Mouse (Mus musculus): ENCODE data around the gene Drg2.
"Not testable (repeated sequence)": the region's sequence is repeated elsewhere in the genome, so short reads cannot be mapped to it uniquely, and the experiment has no call there.

Drg2 gene

GRCm38 (mm10) chr11:60454080-60454744 is at the start of gene Drg2:
Gene Drg2 (plus strand): TSS chr11:60454591.
- DNase-seq = peak; percentile 74 to 79

GRCm38 (mm10) chr11:60406606-60407005 is 47.8 kb upstream of the Drg2 start:
- no peak for DNase-seq

- DNase-seq = no peak
Measured at GRCm38 (mm10) chr11:60412173-60412572, 42.2 kb upstream of the Drg2 start.

- DNase-seq = no peak
Measured at GRCm38 (mm10) chr11:60412921-60413320, 41.5 kb upstream of the Drg2 start.

- no peak for DNase-seq
Measured at GRCm38 (mm10) chr11:60416590-60416962, 37.8 kb upstream of the Drg2 start.

- peak; percentile 98 for DNase-seq
Measured at GRCm38 (mm10) chr11:60416963-60417716, 37.3 kb upstream of the Drg2 start, which contains the start of gene Gid4. Gene Gid4 (plus strand): TSS chr11:60417145.

GRCm38 (mm10) chr11:60417717-60418472 is 36.5 kb upstream of the Drg2 start, which contains the start of gene Atpaf2:
Gene Atpaf2 (minus strand): TSS chr11:60418457.
- peak; percentile 10 to 37 for DNase-seq

GRCm38 (mm10) chr11:60418473-60418803 is 36.0 kb upstream of the Drg2 start:
- DNase-seq = peak; percentile 5 to 19

GRCm38 (mm10) chr11:60422046-60422668 is 32.2 kb upstream of the Drg2 start:
- DNase-seq = no peak

- DNase-seq = no peak
Measured at GRCm38 (mm10) chr11:60423006-60423405, 31.4 kb upstream of the Drg2 start.

GRCm38 (mm10) chr11:60426417-60426816 is 28.0 kb upstream of the Drg2 start:
- DNase-seq = no peak

- DNase-seq = no peak
Measured at GRCm38 (mm10) chr11:60427628-60428027, 26.8 kb upstream of the Drg2 start.

- no peak for DNase-seq
Measured at GRCm38 (mm10) chr11:60433501-60433900, 20.9 kb upstream of the Drg2 start.

GRCm38 (mm10) chr11:60435133-60435532 is 19.3 kb upstream of the Drg2 start:
- no peak for DNase-seq

- no peak for DNase-seq
Measured at GRCm38 (mm10) chr11:60436618-60437017, 17.8 kb upstream of the Drg2 start.

- not testable (repeated sequence) for DNase-seq
Measured at GRCm38 (mm10) chr11:60439621-60440020, 14.8 kb upstream of the Drg2 start.

- no peak for DNase-seq
Measured at GRCm38 (mm10) chr11:60440176-60440575, 14.2 kb upstream of the Drg2 start.

GRCm38 (mm10) chr11:60442896-60443295 is 11.5 kb upstream of the Drg2 start:
- no peak for DNase-seq

GRCm38 (mm10) chr11:60444007-60444406 is 10.4 kb upstream of the Drg2 start:
- no peak for DNase-seq

- no peak for DNase-seq
Measured at GRCm38 (mm10) chr11:60454745-60455087, 325 bp downstream of the Drg2 start.

GRCm38 (mm10) chr11:60457973-60458372 is 3.6 kb downstream of the Drg2 start:
- no peak for DNase-seq

- DNase-seq = no peak
Measured at GRCm38 (mm10) chr11:60465943-60466380, 11.6 kb downstream of the Drg2 start.

GRCm38 (mm10) chr11:60469039-60469438 is 14.6 kb downstream of the Drg2 start, which contains the start of gene Myo15:
Gene Myo15 (plus strand): TSS chr11:60469339.
- no peak for DNase-seq

Data from thymus, adult 18-20 months (tissue).